Mouse (Mus musculus): ENCODE measurements around the gene Nkx2-3.

GRCm38 (mm10) chr19:43626160-43626559, 14.0 kb downstream of the Nkx2-3 start:
- TF ChIP-seq CTCF (IDR thresholded peaks at IDR 0.05) (no peak), POLR2A (IDR thresholded peaks at IDR 0.05; ENCODE audit: insufficient read depth, low read depth, low read length) (no peak), EP300 (IDR thresholded peaks at IDR 0.05; ENCODE audit: insufficient read depth, low read depth, low read length) (no peak)

All from heart, adult 2 months (tissue).